Mouse (Mus musculus): ENCODE measurements around the gene Atg10. TPM values are rescaled to one million over a fixed set of nuclear protein-coding genes. Genes with fewer than 3 reads are reported as not detected.
A peak's percentile ranks its signal among the peaks of the same experiment; 100 is the strongest.
"Not testable (repeated sequence)": the region's sequence is repeated elsewhere in the genome, so short reads cannot be mapped to it uniquely, and the experiment has no call there.

Atg10 gene
- polyA plus RNA-seq, 1 experiment from 2014 or later: 16.8 TPM

DNA sequence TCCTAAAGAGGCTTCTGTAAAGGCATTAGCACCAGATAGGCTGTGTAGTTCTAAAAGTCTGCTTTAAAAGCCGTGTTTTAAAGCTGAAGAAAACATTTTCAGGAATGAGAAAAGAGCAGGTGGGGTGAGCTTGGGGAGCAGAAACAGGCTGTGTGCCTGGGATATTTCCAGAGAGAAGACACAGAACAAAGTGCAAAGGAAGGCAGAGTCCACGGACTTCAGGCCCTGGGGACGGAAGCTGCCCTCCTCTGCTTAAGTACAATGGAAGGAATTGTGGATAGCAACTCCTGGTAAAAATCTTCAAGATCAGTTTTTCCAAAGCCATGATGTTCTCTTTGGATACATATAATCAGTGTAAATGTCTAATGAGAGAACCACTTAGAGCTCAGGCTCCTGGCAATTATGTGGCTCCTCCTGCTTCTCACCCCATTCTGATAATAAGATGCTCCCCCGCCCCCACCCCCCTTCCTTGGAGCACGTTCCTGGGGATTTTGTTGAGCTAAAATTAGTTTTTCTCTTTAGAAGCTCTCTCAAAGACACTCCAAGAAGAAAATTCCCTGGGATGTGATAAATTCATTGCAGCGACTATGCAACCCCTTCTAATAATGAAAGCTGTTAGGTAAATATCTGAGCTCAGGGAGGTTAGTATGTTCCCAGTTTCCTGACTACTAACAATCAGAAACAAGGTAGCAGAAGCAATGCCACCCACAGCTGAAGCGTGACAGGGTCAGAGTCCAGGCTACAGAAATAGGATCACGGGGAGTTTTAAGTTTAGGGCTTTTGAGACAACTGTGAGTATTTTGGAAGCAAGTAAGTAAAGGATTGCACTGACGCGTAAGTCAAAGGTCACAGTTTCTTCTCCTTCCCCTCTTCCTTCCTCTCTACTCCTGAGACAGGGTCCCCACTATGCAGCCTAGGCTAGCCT lies 260.7 kb downstream of the Atg10 start:
- Histone ChIP-seq H3K27ac (ENCODE audit: low read length) (no peak overlapping the region), H3K9me3 (ENCODE audit: control insufficient read depth, low read length) (no peaks in the 10 kb centered on the region), H3K4me3 (ENCODE audit: low read length) (no peak overlapping the region), H3K36me3 (ENCODE audit: control insufficient read depth, insufficient read depth, low read length) (no peaks in the 10 kb centered on the region), H3K4me1 (ENCODE audit: control insufficient read depth, insufficient read depth, low read length) (no peaks in the 10 kb centered on the region), H3K9ac (ENCODE audit: low read depth, low read length) (no peak overlapping the region), H3K27me3 (replicated peaks; ENCODE audit: control insufficient read depth, insufficient read depth, low read length) (no peaks in the 10 kb centered on the region), H3K4me2 (ENCODE audit: low read depth, low read length) (no peak overlapping the region)
- 61% methylated on average over 10 of the region's 10 CpGs for WGBS
- peak; percentile 66; the same call in 1 of the 2 replicates for ATAC-seq

DNA sequence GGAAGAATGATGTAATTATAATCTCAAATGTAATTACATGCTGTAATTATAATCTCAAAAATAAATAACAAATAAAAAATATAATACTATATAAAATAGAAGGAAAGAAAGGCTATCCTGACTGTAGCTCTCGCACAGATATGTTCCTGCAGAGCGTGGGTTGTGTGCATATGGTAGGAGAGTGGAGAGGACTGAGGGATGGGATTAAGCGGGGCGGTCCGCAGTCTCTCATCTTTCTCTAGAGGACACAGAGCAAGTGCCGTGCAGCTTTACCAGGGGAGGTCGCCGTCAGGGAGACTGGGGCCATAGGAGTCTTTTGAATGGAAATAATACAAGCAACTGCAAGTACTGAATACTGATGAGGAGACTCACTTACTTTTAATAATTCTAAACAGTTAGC lies 263.2 kb downstream of the Atg10 start:
- Histone ChIP-seq H3K9ac (ENCODE audit: low read depth, low read length) (no peak overlapping the region), H3K27me3 (replicated peaks; ENCODE audit: control insufficient read depth, insufficient read depth, low read length) (no peaks in the 10 kb centered on the region), H3K36me3 (ENCODE audit: control insufficient read depth, insufficient read depth, low read length) (no peaks in the 10 kb centered on the region), H3K4me2 (ENCODE audit: low read depth, low read length) (no peak overlapping the region), H3K27ac (ENCODE audit: low read length) (no peak overlapping the region), H3K4me1 (ENCODE audit: control insufficient read depth, insufficient read depth, low read length) (no peaks in the 10 kb centered on the region), H3K4me3 (ENCODE audit: low read length) (no peak overlapping the region), H3K9me3 (ENCODE audit: control insufficient read depth, low read length) (no peaks in the 10 kb centered on the region)
- WGBS: 90% methylated on average over 8 of the region's 8 CpGs
- ATAC-seq: no peak

DNA sequence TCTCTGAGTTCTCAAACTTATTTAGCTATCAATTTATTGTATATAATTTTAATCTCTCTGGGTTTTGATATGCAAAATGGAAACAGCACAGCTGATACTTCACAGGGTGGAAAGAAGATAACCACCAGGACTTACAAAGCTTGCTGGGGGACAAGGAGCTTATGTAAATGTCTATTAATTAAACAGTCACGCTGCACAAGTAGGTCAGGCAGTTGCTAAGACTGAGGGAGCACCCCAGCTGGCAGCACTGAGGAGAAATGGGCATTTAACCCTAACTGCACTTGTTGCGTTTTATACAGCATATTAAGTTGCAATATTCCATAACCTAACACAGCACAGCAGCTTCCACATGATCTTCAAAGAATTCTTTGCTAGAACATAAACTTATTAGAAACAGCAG lies 264.9 kb downstream of the Atg10 start:
- ATAC-seq: no peak
- no peaks in the 10 kb centered on the region for H3K36me3 ChIP-seq (ENCODE audit: control insufficient read depth, insufficient read depth, low read length)
- 60% methylated on average over 2 of the region's 2 CpGs for WGBS
- H3K9ac ChIP-seq (ENCODE audit: low read depth, low read length): no peak overlapping the region
- no peak overlapping the region for H3K4me2 ChIP-seq (ENCODE audit: low read depth, low read length)
- no peak overlapping the region for H3K27ac ChIP-seq (ENCODE audit: low read length)
- no peaks in the 10 kb centered on the region for H3K9me3 ChIP-seq (ENCODE audit: control insufficient read depth, low read length)
- H3K4me1 ChIP-seq (ENCODE audit: control insufficient read depth, insufficient read depth, low read length): no peaks in the 10 kb centered on the region
- H3K4me3 ChIP-seq (ENCODE audit: low read length): no peak overlapping the region
- H3K27me3 ChIP-seq (replicated peaks; ENCODE audit: control insufficient read depth, insufficient read depth, low read length): no peaks in the 10 kb centered on the region

DNA sequence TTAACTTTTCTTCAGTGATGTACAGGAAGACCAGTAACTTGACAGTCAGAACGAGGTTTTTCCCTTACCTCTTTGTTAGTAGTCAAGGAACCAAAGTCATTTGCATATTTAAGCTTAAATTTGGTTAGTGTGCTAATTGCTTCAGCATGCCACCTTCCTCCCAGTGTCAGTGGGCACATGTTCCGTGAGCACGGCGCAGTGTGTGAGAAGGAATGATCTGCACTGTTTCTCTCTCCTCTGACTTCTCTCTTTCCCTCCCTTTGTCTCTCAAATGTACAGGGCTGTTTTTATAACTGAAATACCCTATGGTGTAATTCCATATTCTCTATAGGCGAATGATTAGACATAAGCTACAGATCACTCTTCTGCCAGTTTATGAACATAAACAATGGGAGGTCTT lies 284.2 kb downstream of the Atg10 start:
- no peaks in the 10 kb centered on the region for H3K27me3 ChIP-seq (replicated peaks; ENCODE audit: control insufficient read depth, insufficient read depth, low read length)
- no peaks in the 10 kb centered on the region for H3K36me3 ChIP-seq (ENCODE audit: control insufficient read depth, insufficient read depth, low read length)
- no peaks in the 10 kb centered on the region for H3K4me1 ChIP-seq (ENCODE audit: control insufficient read depth, insufficient read depth, low read length)
- H3K4me2 ChIP-seq (ENCODE audit: low read depth, low read length): no peak overlapping the region
- no peak overlapping the region for H3K27ac ChIP-seq (ENCODE audit: low read length)
- 84% methylated on average over 5 of the region's 5 CpGs for WGBS
- H3K4me3 ChIP-seq (ENCODE audit: low read length): no peak overlapping the region
- H3K9ac ChIP-seq (ENCODE audit: low read depth, low read length): no peak overlapping the region
- no peaks in the 10 kb centered on the region for H3K9me3 ChIP-seq (ENCODE audit: control insufficient read depth, low read length)
- no peak for ATAC-seq

DNA sequence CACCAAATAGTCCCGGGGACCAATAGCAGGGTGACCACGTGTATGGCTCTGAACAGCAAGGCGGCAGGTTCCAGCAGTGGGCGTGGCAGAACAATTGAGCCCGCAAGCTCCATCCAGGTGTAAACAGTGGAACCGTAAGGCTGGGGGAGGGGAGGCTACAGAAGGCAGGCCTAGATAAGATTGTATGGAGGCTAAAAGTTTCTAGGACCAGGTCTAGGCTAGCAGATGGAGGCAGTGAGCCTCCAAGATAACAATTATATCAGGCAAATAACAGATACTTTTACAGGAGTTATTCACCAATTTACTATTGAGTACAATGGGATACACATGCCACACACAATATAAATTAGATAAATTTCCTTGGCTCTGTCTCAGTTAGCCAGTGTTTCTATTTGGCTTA lies 284.6 kb downstream of the Atg10 start:
- no peak overlapping the region for H3K4me3 ChIP-seq (ENCODE audit: low read length)
- H3K9me3 ChIP-seq (ENCODE audit: control insufficient read depth, low read length): no peaks in the 10 kb centered on the region
- H3K4me1 ChIP-seq (ENCODE audit: control insufficient read depth, insufficient read depth, low read length): no peaks in the 10 kb centered on the region
- peak; percentile 55 for ATAC-seq
- no peak overlapping the region for H3K9ac ChIP-seq (ENCODE audit: low read depth, low read length)
- whole genome bisulfite sequencing: 55% methylated on average over 6 of the region's 6 CpGs
- H3K36me3 ChIP-seq (ENCODE audit: control insufficient read depth, insufficient read depth, low read length): no peaks in the 10 kb centered on the region
- no peaks in the 10 kb centered on the region for H3K27me3 ChIP-seq (replicated peaks; ENCODE audit: control insufficient read depth, insufficient read depth, low read length)
- no peak overlapping the region for H3K4me2 ChIP-seq (ENCODE audit: low read depth, low read length)
- no peak overlapping the region for H3K27ac ChIP-seq (ENCODE audit: low read length)

GRCm38 (mm10) chr13:90935852-90936251 lies 287.9 kb downstream of the Atg10 start:
- H3K9ac ChIP-seq (ENCODE audit: low read depth, low read length): no peak overlapping the region
- H3K4me2 ChIP-seq (ENCODE audit: low read depth, low read length): no peak overlapping the region
- no peaks in the 10 kb centered on the region for H3K4me1 ChIP-seq (ENCODE audit: control insufficient read depth, insufficient read depth, low read length)
- no peaks in the 10 kb centered on the region for H3K9me3 ChIP-seq (ENCODE audit: control insufficient read depth, low read length)
- no peaks in the 10 kb centered on the region for H3K27me3 ChIP-seq (replicated peaks; ENCODE audit: control insufficient read depth, insufficient read depth, low read length)
- 81% methylated on average over 7 of the region's 7 CpGs for WGBS
- H3K4me3 ChIP-seq (ENCODE audit: low read length): no peak overlapping the region
- H3K27ac ChIP-seq (ENCODE audit: low read length): no peak overlapping the region
- H3K36me3 ChIP-seq (ENCODE audit: control insufficient read depth, insufficient read depth, low read length): no peaks in the 10 kb centered on the region
- no peak for ATAC-seq

GRCm38 (mm10) chr13:90933256-90933655 lies 290.5 kb downstream of the Atg10 start:
- 78% methylated on average over 3 of the region's 3 CpGs for WGBS
- no peak overlapping the region for H3K27ac ChIP-seq (ENCODE audit: low read length)
- no peaks in the 10 kb centered on the region for H3K4me1 ChIP-seq (ENCODE audit: control insufficient read depth, insufficient read depth, low read length)
- H3K9ac ChIP-seq (ENCODE audit: low read depth, low read length): no peak overlapping the region
- H3K4me2 ChIP-seq (ENCODE audit: low read depth, low read length): no peak overlapping the region
- ATAC-seq: no peak
- H3K36me3 ChIP-seq (ENCODE audit: control insufficient read depth, insufficient read depth, low read length): 0 out of 2 replicates have a peak, but pooled peaks cover 3% of the 10 kb centered on the region
- no peaks in the 10 kb centered on the region for H3K9me3 ChIP-seq (ENCODE audit: control insufficient read depth, low read length)
- no peak overlapping the region for H3K4me3 ChIP-seq (ENCODE audit: low read length)
- H3K27me3 ChIP-seq (replicated peaks; ENCODE audit: control insufficient read depth, insufficient read depth, low read length): no peaks in the 10 kb centered on the region

- Histone ChIP-seq H3K9me3 (ENCODE audit: control insufficient read depth, low read length) (no peaks in the 10 kb centered on the region), H3K27me3 (replicated peaks; ENCODE audit: control insufficient read depth, insufficient read depth, low read length) (no peaks in the 10 kb centered on the region), H3K36me3 (ENCODE audit: control insufficient read depth, insufficient read depth, low read length) (peaks cover 6% of the 10 kb centered on the region; the same call in 1 of the 2 replicates), H3K4me3 (ENCODE audit: low read length) (no peak overlapping the region), H3K27ac (ENCODE audit: low read length) (no peak overlapping the region), H3K9ac (ENCODE audit: low read depth, low read length) (no peak overlapping the region), H3K4me1 (ENCODE audit: control insufficient read depth, insufficient read depth, low read length) (no peaks in the 10 kb centered on the region), H3K4me2 (ENCODE audit: low read depth, low read length) (no peak overlapping the region)
- WGBS: 25% methylated on average over 5 of the region's 5 CpGs
- ATAC-seq: peak; percentile 27; the same call in 1 of the 2 replicates
Observed at GRCm38 (mm10) chr13:90929847-90930246, 293.9 kb downstream of the Atg10 start.

DNA sequence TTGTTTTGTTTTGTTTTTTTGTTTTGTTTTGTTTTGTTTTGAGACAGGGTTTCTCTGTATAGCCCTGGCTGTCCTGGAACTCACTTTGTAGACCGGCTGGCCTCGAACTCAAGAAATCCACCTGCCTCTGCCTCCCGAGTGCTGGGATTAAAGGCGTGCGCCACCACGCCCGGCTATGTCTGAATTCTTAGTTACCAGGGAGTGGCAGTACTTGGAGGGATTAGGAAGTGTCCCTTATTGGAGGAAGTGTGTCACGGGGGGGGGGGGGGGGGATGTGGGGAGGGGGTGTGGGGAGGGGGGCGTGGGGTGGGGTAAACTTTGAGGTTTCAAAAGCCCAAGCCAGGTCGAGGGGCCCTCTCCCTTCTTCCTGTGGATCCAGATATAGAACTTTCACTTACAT lies 295.5 kb downstream of the Atg10 start:
- not testable (repeated sequence) for H3K4me1 ChIP-seq (ENCODE audit: control insufficient read depth, insufficient read depth, low read length); H3K9ac ChIP-seq (ENCODE audit: low read depth, low read length); H3K36me3 ChIP-seq (ENCODE audit: control insufficient read depth, insufficient read depth, low read length); H3K27ac ChIP-seq (ENCODE audit: low read length); H3K27me3 ChIP-seq (replicated peaks; ENCODE audit: control insufficient read depth, insufficient read depth, low read length); H3K4me2 ChIP-seq (ENCODE audit: low read depth, low read length); H3K4me3 ChIP-seq (ENCODE audit: low read length); ATAC-seq; H3K9me3 ChIP-seq (ENCODE audit: control insufficient read depth, low read length)
- WGBS: 87% methylated on average over 10 of the region's 10 CpGs

Data from intestine, embryonic 16.5 days (tissue).